ENCODE assay signal across 7 mouse cellular contexts in genomic region chr12:108307553-108307952, GRCm38 (mm10). TPM values are rescaled to one million over a fixed set of nuclear protein-coding genes. Genes with fewer than 3 reads are reported as not detected.
DNase-seq lines count a peak whose midpoint lies in the region; ATAC-seq and TF ChIP-seq lines count a peak whose summit lies in the region.

No protein-coding gene starts in this region.

- peaks cover 11% of the 10 kb centered on the region for H3K27me3 ChIP-seq in thymus, adult 2 months (ENCODE audit: control insufficient read depth, insufficient read depth, low read length)

- no peak overlapping the region for H3K27ac ChIP-seq in thymus, adult 2 months (ENCODE audit: control insufficient read depth, insufficient read depth, low read length)

- no peak overlapping the region for H3K4me3 ChIP-seq in thymus, adult 2 months (ENCODE audit: control insufficient read depth, insufficient read depth, low read length)

- 22% methylated on average over 14 of the region's 14 CpGs for WGBS in thymus, adult 2 months

- peak; percentile 77; the same call in 1 of the 2 replicates for TF ChIP-seq CTCF in thymus, adult 2 months (IDR thresholded peaks at IDR 0.05; ENCODE audit: borderline replicate concordance, control insufficient read depth, extremely low read depth, insufficient read depth, low read length, poor library complexity)

- ATAC-seq in hematopoietic stem cell, adult 5-6 weeks (replicated peaks in 1 of 2; ENCODE audit: insufficient read depth in 1 of 2, low FRiP score in 2 of 2, low TSS enrichment in 1 of 2, low read depth in 1 of 2, poor library complexity in 2 of 2, severe bottlenecking in 2 of 2): peak; percentile 43 to 44; a peak in 2 of 4 replicates

- DNase-seq in layer of hippocampus, postnatal 25 days (ENCODE audit: extremely low spot score in 1 of 2, low spot score in 1 of 2): peak; percentile 32 to 76
- no peak for DNase-seq in layer of hippocampus, adult 9-10 months (ENCODE audit: low spot score)
- DNase-seq in R1 (ENCODE audit: low read depth, low spot score): peak; percentile 86
- peak; percentile 53 to 63 for DNase-seq in cerebellum, postnatal 36 days
- peak; percentile 73 for DNase-seq in lung, postnatal 14 days
- peak; percentile 61 for DNase-seq in thymus, adult 2 months

- no peak for TF ChIP-seq POLR2A in thymus, adult 2 months (IDR thresholded peaks at IDR 0.05; ENCODE audit: control insufficient read depth, extremely low read depth, insufficient read depth, low read length, poor library complexity)

- no peaks in the 10 kb centered on the region for H3K36me3 ChIP-seq in thymus, adult 2 months (ENCODE audit: control insufficient read depth, insufficient read depth, low read length)

- no peaks in the 10 kb centered on the region for H3K4me1 ChIP-seq in thymus, adult 2 months (replicated peaks; ENCODE audit: control insufficient read depth, insufficient read depth, low read length)

RNA-seq across cellular contexts. Expression of gene Hhipl1, which starts 1.5 kb away (rescaled TPM):
- total RNA-seq in layer of hippocampus, postnatal 25 days (2021): 1 to 10 TPM; 5.0 to 5.1 TPM
- not detected in 2 replicates for total RNA-seq in hematopoietic stem cell, adult 5-6 weeks (2017)
- polyA plus RNA-seq in thymus, adult 2 months (2012; rRNA removed): 0.33 and 0.54 TPM in 2 replicates

RNA-seq across cellular contexts. Expression of gene Cyp46a1, which starts 26.6 kb away (rescaled TPM):
- total RNA-seq in layer of hippocampus, postnatal 25 days (2021): 100 to 1,000 TPM; 172 to 174 TPM
- total RNA-seq in hematopoietic stem cell, adult 5-6 weeks (2017): 0.10 and 0.38 TPM in 2 replicates
- 0.50 and 0.69 TPM in 2 replicates for polyA plus RNA-seq in thymus, adult 2 months (2012; rRNA removed)

RNA-seq across cellular contexts. Expression of gene Ccdc85c, which starts 32.3 kb away (rescaled TPM):
- total RNA-seq in layer of hippocampus, postnatal 25 days (2021): 10 to 100 TPM; 66.6 to 71.3 TPM
- 1.4 and 4.4 TPM in 2 replicates for total RNA-seq in hematopoietic stem cell, adult 5-6 weeks (2017)
- 26.1 and 35.2 TPM in 2 replicates for polyA plus RNA-seq in thymus, adult 2 months (2012; rRNA removed)

Comparison
In these comparisons a context has a peak if more than half of its experiments do, and no peak if none do; other contexts are left out.
1. RNA of gene Cyp46a1, which starts 26.6 kb away (total RNA-seq): 172 to 174 TPM in layer of hippocampus, postnatal 25 days; 0.10 to 0.38 TPM in hematopoietic stem cell, adult 5-6 weeks; every median in the first group is over 100 times any median in the second.
2. RNA of gene Ccdc85c, which starts 32.3 kb away (total RNA-seq): 66.6 to 71.3 TPM in layer of hippocampus, postnatal 25 days; 1.4 to 4.4 TPM in hematopoietic stem cell, adult 5-6 weeks; every median in the first group is over 10 times any median in the second.